Mouse (Mus musculus) bone marrow macrophage, adult 2 months (primary cell): ENCODE results near the gene Evx1.

Experiments used
- CTCF ChIP-seq: IDR thresholded peaks from 2 replicates; pipeline ENCODE4 v1.5.1; 2012; ENCODE audit warnings: low read depth, mild to moderate bottlenecking, low read length, moderate library complexity
- POLR2A ChIP-seq: IDR thresholded peaks from 2 replicates; pipeline ENCODE4 v1.6.1; 2012; ENCODE audit warnings: mild to moderate bottlenecking, low read depth, low read length, borderline replicate concordance

DNA sequence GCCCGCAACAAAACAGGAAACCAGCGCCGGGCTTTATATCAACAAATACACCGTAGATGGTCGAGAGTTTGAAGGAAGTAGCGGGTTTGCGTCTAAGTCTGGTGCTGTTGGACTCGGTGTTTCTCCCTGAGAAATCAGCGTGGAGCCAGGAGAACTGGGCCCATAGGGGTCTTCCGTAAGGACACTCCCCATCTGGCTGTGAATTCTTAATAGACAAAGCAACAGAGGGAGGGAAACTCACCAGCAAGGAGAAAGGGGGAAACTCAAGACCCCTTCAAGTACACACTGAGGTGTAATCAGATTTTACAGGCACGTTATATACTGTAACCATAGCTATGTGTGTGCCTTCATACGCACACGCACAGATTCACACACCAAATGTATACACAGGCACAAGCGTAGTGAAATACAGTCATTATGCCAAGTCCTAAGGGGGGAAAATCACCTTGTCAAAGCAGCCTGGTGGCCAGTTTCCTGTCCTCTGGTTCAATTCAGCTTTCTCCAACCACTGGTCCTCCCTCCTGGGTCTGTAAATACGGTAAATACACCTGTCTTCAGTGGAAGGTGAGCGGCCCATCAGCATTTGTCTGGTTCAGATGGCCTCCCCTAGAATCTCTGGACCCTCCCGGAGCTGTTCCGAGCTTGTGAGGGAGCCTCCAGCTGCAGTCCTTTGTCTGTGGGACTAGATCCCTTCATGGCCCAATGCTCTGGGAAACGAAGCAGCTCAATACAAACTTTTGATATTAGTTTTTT, 47.2 kb upstream of the Evx1 start:
- TF ChIP-seq POLR2A (no peak), CTCF (no peak)
